Mouse (Mus musculus) limb, embryonic 11.5 days (tissue): ENCODE data around the gene Gm45208. TPM values are rescaled to one million over a fixed set of nuclear protein-coding genes. Genes with fewer than 3 reads are reported as not detected.
"Not testable (repeated sequence)": the region's sequence is repeated elsewhere in the genome, so short reads cannot be mapped to it uniquely, and the experiment has no call there.

Experiments
- ATAC-seq: fragments of 200-750 bp; cut with Nextera tagmentation; 2 replicates; pipeline ENCODE4 v1.8.0; 2017; ENCODE audit warnings: low read depth; ENCODE audit not compliant: insufficient number of reproducible peaks, low FRiP score, low TSS enrichment
- DNase-seq: peaks from one replicate; pipeline ENCODE4 v3.0.0-alpha.2; 2015; ENCODE audit warnings: low spot score
- H3K27ac ChIP-seq: fragments of 300-500 bp; sonication (generic); replicated peaks from 2 replicates; pipeline ENCODE4 v1.5.1; 2014; ENCODE audit warnings: low read depth, mild to moderate bottlenecking, low read length
- H3K27me3 ChIP-seq: fragments of 300-500 bp; sonication (generic); 2 replicates; pipeline ENCODE4 v1.6.1; 2014; ENCODE audit warnings: mild to moderate bottlenecking, low read length, mixed read lengths; ENCODE audit not compliant: control insufficient read depth, insufficient read depth
- H3K36me3 ChIP-seq: fragments of 300-500 bp; sonication (generic); 2 replicates; pipeline ENCODE4 v1.6.1; 2014; ENCODE audit warnings: mild to moderate bottlenecking, low read length, moderate library complexity, mixed read lengths; ENCODE audit not compliant: control insufficient read depth, insufficient read depth
- H3K4me1 ChIP-seq: fragments of 300-500 bp; sonication (generic); 2 replicates; pipeline ENCODE4 v1.6.1; 2014; ENCODE audit warnings: low read length, mixed read lengths; ENCODE audit not compliant: control insufficient read depth, insufficient read depth
- H3K4me2 ChIP-seq: fragments of 300-500 bp; sonication (generic); 2 replicates; pipeline ENCODE4 v1.6.1; 2014; ENCODE audit warnings: low read depth, mild to moderate bottlenecking, moderate library complexity; ENCODE audit not compliant: severe bottlenecking
- H3K4me3 ChIP-seq: fragments of 300-500 bp; sonication (generic); 2 replicates; pipeline ENCODE4 v1.5.1; 2014; ENCODE audit warnings: low read depth, low read length
- H3K9ac ChIP-seq: fragments of 300-500 bp; sonication (generic); 2 replicates; pipeline ENCODE4 v1.6.1; 2014; ENCODE audit warnings: mild to moderate bottlenecking, low read length
- H3K9me3 ChIP-seq: fragments of 300-500 bp; sonication (generic); 2 replicates; pipeline ENCODE4 v1.6.1; 2016; ENCODE audit warnings: low read length; ENCODE audit not compliant: control insufficient read depth
- WGBS: fragments of 180-500 bp; shearing (Covaris S2); extraction: QIAGEN DNeasy Blood & Tissue Kit; methylation state at CpG from one replicate; pipeline ENCODE4 v1.1.7; 2014; 5-methylcytosine and 5-hydroxymethylcytosine counted together
- polyA plus RNA-seq: library from polyadenylated mRNA; unstranded; fragments of >200 nt; fragmentation: Nextera tagmentation; extraction: Ambion mirVana; gene quantifications from 2 replicates; pipeline ENCODE4 v1.2.1, GENCODE M21; 2014

Gene Gm45208
- polyA plus RNA-seq, 1 experiment from 2014 or later = not detected

DNA sequence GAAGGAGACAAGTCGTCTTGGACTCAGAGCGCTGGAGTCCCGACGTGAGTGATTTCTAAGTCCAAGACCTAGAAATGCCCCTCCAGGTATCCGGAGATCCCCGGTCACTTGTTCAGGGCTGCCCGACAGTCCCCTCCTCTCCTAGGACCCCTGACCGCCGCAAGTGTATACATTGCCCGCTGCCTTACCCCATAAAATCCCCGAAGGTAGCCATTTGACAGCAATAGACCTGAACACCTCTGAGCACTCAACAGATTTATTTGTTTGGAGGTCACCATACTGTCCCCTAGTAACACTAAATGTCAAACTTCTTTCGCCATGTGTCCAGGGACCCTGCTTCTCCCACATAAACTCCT is 42.0 kb upstream of the Gm45208 start:
- 0 out of 2 replicates have a peak overlapping the region, but pooled peaks have one; percentile 2 for H3K4me3 ChIP-seq
- H3K36me3 ChIP-seq = no peaks in the 10 kb centered on the region
- peak overlapping the region; percentile 40; the same call in 1 of the 2 replicates for H3K4me2 ChIP-seq
- H3K27me3 ChIP-seq = no peaks in the 10 kb centered on the region
- no peaks in the 10 kb centered on the region; the same call in 1 of the 2 replicates for H3K9me3 ChIP-seq
- ATAC-seq = no peak; the same call in 1 of the 2 replicates
- WGBS = 30% methylated on average over 12 of the region's 12 CpGs
- H3K27ac ChIP-seq = no peak overlapping the region
- DNase-seq = no peak
- H3K4me1 ChIP-seq = no peaks in the 10 kb centered on the region
- H3K9ac ChIP-seq = 0 out of 2 replicates have a peak overlapping the region, but pooled peaks have one; percentile 2

DNA sequence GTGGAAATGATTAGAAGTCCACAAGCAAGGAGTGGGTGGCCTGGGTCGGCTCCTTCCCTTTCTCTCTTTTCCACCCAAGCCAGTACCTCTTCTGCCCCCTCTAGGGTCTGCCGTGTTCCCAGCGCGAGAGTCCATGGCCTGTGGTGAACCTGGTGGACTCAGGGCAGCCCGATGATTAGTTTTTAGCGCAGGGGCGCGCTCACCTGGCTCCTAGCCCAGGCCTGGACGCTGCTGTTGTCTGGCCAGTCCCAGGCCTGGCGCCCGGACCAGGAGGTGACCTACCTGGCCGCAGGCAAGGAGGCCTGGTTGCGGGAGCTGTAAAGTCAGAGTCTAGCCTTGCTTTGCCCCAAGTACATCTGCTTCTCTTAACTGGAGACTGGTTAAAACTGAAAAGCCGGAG is 41.2 kb upstream of the Gm45208 start, which contains the start of gene Magix:
Gene Magix, minus strand, starts transcription at position 388 of the 400 bp plus-strand sequence.
- H3K4me3 ChIP-seq = 0 out of 2 replicates have a peak within 1 kb of the TSS, but pooled peaks have one; percentile 2
- H3K27ac ChIP-seq = no peak within 1 kb of the TSS
- WGBS = 66% methylated on average over 14 of the region's 14 CpGs
- H3K4me1 ChIP-seq = no peaks in the 10 kb centered on the region
- H3K4me2 ChIP-seq = peak within 1 kb of the TSS; percentile 40; the same call in 1 of the 2 replicates
- ATAC-seq (no peak), DNase-seq (no peak)
- no peak within 1 kb of the TSS for H3K9ac ChIP-seq
- H3K36me3 ChIP-seq = no peaks in the 10 kb centered on the region
- H3K27me3 ChIP-seq = no peaks in the 10 kb centered on the region
- H3K9me3 ChIP-seq = no peaks in the 10 kb centered on the region; the same call in 1 of the 2 replicates

DNA sequence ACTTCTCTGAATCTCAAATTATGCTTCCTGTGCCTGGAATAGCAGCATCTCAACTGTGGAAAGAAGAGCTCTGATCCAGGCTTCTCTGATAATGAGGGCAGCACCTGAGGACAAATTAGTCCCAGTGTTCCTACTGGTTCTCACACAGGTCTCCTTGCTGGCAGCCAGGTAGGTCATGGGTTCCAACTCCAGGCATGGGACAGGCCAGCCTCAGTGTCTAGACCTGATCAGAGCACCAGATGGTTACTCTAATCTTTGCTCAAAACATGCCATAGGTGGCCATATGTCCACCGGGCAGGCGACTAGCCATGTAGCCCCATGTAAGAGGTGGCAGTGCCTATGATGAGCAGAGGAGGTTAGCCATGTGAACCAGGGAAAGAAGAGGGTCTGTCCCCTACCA is 33.7 kb upstream of the Gm45208 start:
- WGBS = 88% methylated on average over 2 of the region's 2 CpGs
- Histone ChIP-seq H3K36me3 (no peaks in the 10 kb centered on the region), H3K4me3 (no peak overlapping the region), H3K9me3 (no peaks in the 10 kb centered on the region), H3K27ac (no peak overlapping the region), H3K4me2 (no peak overlapping the region), H3K9ac (no peak overlapping the region), H3K4me1 (no peaks in the 10 kb centered on the region), H3K27me3 (no peaks in the 10 kb centered on the region)
- no peak for DNase-seq
- ATAC-seq = no peak

DNA sequence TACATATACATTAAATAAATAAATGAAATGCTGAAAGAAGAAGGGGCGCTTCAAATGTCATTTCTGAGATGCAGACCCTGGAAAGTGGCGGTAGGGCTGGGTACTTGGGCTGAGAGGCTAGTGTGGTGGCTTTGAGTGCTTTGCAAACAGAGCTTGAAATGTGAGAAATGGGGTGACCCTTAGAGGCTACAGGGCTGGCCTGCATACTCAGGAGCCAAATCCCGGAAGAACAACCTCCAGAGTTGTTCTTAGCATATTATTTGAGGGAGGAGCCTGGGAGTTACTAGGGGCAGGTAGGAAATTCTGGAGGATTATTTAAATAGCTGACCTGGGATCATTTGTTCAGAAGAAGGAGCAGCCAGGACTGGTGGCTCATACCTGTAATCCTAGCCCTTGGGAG is 31.6 kb upstream of the Gm45208 start:
- DNase-seq = no peak
- Histone ChIP-seq H3K4me1 (no peaks in the 10 kb centered on the region), H3K27me3 (no peaks in the 10 kb centered on the region), H3K9me3 (no peaks in the 10 kb centered on the region), H3K36me3 (no peaks in the 10 kb centered on the region), H3K4me3 (no peak overlapping the region), H3K4me2 (no peak overlapping the region), H3K9ac (no peak overlapping the region), H3K27ac (no peak overlapping the region)
- 73% methylated on average over 3 of the region's 3 CpGs for WGBS
- no peak for ATAC-seq

DNA sequence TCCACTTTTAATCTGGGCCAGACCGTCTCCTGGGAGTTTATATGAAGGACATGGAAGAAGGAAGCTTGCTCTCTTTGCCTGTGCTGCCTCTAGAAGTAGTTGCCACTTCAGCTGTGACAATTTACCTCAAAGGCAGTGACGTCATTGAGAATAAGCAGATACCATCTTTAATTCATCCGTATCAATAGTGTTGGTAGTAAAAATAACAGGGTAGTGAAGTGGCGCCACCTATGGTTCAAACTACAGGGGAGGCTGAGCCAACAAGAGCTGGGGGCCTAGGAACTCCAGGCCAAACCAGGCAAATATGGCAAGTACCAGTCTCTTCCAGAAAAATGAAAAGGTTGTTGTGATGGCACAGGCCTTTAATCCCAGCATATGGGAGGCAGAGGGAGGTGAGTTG is 29.2 kb upstream of the Gm45208 start:
- DNase-seq (no peak), ATAC-seq (no peak)
- H3K27me3 ChIP-seq = no peaks in the 10 kb centered on the region

DNA sequence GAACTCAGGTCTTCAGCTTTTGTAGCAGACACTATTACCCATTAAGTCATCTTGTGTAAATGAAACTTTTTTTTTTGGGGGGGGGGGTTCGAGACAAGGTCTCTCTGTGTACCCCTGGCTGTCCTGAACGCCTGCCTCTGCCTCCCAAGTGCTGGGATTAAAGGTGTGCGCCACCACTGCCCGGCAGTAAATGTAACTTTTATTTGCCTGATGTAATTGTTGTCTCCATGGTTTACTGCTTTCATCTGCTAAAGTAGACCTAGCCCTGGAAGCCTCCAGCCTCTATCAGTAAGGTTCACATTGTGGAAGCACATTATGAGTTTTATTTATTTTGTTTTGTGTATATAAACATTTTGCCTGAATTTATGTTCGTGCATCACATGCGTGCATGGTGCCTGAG is 25.5 kb upstream of the Gm45208 start:
- Histone ChIP-seq H3K27me3 (no peaks in the 10 kb centered on the region), H3K9ac (no peak overlapping the region), H3K4me1 (no peaks in the 10 kb centered on the region), H3K4me2 (peak overlapping the region; percentile 20; the same call in 1 of the 2 replicates), H3K36me3 (no peaks in the 10 kb centered on the region), H3K27ac (no peak overlapping the region), H3K9me3 (no peaks in the 10 kb centered on the region), H3K4me3 (no peak overlapping the region)
- peak; percentile 26; the same call in 1 of the 2 replicates for ATAC-seq
- no peak for DNase-seq
- WGBS = 34% methylated on average over 6 of the region's 6 CpGs

More for the DNA sequence above, 29.2 kb upstream of the Gm45208 start:
- Histone ChIP-seq H3K36me3 (no peaks in the 10 kb centered on the region), H3K4me3 (no peak overlapping the region), H3K9ac (no peak overlapping the region), H3K4me1 (no peaks in the 10 kb centered on the region), H3K9me3 (no peaks in the 10 kb centered on the region), H3K27ac (no peak overlapping the region), H3K4me2 (no peak overlapping the region)
- whole genome bisulfite sequencing = 36% methylated on average over 4 of the region's 4 CpGs

DNA sequence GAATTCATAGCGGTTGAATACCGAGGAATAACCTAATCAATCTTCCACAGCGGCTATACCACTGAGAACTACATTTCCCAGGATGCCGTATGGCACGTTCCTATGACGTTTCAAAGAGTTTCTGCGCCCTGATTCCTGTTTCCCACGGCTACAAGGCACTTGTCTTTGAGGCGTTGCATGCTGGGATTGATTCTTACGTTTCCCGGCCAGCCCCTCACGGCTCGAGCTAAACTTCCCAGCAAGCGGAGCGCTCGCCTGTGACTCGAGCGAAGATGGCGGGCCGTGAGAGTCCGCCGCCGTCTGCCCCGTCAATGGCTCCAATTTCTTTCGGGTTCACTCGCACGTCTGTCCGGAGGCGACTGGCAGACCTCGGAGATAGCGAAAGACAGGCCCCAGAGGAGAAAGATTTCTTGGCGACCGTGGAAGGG is 25.1 kb upstream of the Gm45208 start, which contains the start of gene Gpkow:
Gene Gpkow, plus strand, starts transcription at position 178 of the 428 bp plus-strand sequence.
- Histone ChIP-seq H3K4me1 (no peaks in the 10 kb centered on the region), H3K4me3 (peak within 1 kb of the TSS; percentile 57), H3K27me3 (no peaks in the 10 kb centered on the region), H3K9ac (peak within 1 kb of the TSS; percentile 58), H3K27ac (no peak within 1 kb of the TSS), H3K9me3 (no peaks in the 10 kb centered on the region), H3K36me3 (no peaks in the 10 kb centered on the region), H3K4me2 (peak within 1 kb of the TSS; percentile 41)
- WGBS = 13% methylated on average over 33 of the region's 33 CpGs
- ATAC-seq (peak; percentile 86), DNase-seq (peak; percentile 76)

DNA sequence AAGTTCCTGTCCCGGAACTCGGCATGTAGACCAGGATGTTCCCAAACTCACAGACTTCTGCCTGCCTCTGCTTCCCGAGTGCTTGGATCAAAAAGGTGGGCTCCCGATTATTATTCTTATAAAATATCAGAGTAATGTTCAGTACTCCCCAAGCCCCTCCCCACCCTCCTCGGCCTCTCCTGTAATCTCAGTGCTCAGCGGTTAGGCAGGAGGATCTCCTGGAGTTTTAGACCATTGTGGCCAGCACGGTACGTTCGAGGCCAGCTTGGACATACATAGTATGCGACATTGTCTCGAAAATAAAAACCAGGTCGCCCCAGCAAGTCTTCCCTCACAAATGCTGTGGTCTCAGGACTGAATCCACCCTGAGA is 8.3 kb upstream of the Gm45208 start:
- peak overlapping the region; percentile 35; the same call in 1 of the 2 replicates for H3K4me2 ChIP-seq
- not testable (repeated sequence) for DNase-seq, H3K36me3 ChIP-seq, H3K9ac ChIP-seq, H3K27me3 ChIP-seq, H3K27ac ChIP-seq, H3K4me1 ChIP-seq, H3K9me3 ChIP-seq
- WGBS = 30% methylated on average over 5 of the region's 12 CpGs
- H3K4me3 ChIP-seq = peak overlapping the region; percentile 27
- ATAC-seq = peak; percentile 39
